Mouse (Mus musculus) thymus, adult 2 months (tissue): ENCODE data around the gene Hmg20b.

Experiments
- CTCF ChIP-seq: fragments of 200-500 bp; IDR thresholded peaks from 2 replicates; pipeline ENCODE4 v1.5.1; 2012; ENCODE audit warnings: mild to moderate bottlenecking, control low read depth, low read length, moderate library complexity, borderline replicate concordance; ENCODE audit not compliant: control insufficient read depth, poor library complexity, insufficient read depth; ENCODE audit errors: extremely low read depth
- POLR2A ChIP-seq: fragments of 200-500 bp; IDR thresholded peaks from 2 replicates; pipeline ENCODE4 v1.6.1; 2012; ENCODE audit warnings: mild to moderate bottlenecking, low read length, control low read depth, moderate library complexity; ENCODE audit not compliant: control insufficient read depth, poor library complexity, insufficient read depth; ENCODE audit errors: extremely low read depth

- TF ChIP-seq POLR2A (no peak), CTCF (no peak)
Observed at GRCm38 (mm10) chr10:81332277-81332676, 18.0 kb downstream of the Hmg20b start.
